Mouse (Mus musculus) forelimb bud, embryonic 11.5 days (tissue): ENCODE measurements at regions not wholly inside any gene's neighbourhood (a gene's known extent, or its start where the extent isn't known, plus 50 kb on each side); places are given as distances from the start of the nearest gene placed in this dataset.

Source experiments
- DNase-seq: peaks from one replicate; pipeline ENCODE4 v3.0.0-alpha.2; 2012; ENCODE audit warnings: low read depth, low spot score

- no peak for DNase-seq
These were observed 180.0 kb upstream of the Nlrp1b start for GRCm38 (mm10) chr11:71410582-71410981.

GRCm38 (mm10) chr11:71411958-71412357, 181.4 kb upstream of the Nlrp1b start:
- no peak for DNase-seq

GRCm38 (mm10) chr11:71414403-71415140, 184.0 kb upstream of the Nlrp1b start:
- DNase-seq, result no peak

- DNase-seq, result no peak
These were observed 184.9 kb upstream of the Nlrp1b start for GRCm38 (mm10) chr11:71415451-71415850.

- no peak for DNase-seq
These were observed 191.8 kb upstream of the Nlrp1b start for GRCm38 (mm10) chr11:71422291-71422840.

- DNase-seq, result no peak
These were observed 192.7 kb upstream of the Nlrp1b start for GRCm38 (mm10) chr11:71423242-71423641.

GRCm38 (mm10) chr11:71424879-71425278, 194.3 kb upstream of the Nlrp1b start:
- no peak for DNase-seq

GRCm38 (mm10) chr11:71429739-71430138, 199.2 kb upstream of the Nlrp1b start:
- no peak for DNase-seq

- no peak for DNase-seq
These were observed 203.7 kb upstream of the Nlrp1b start for GRCm38 (mm10) chr11:71434241-71434640.

GRCm38 (mm10) chr11:71434886-71435285, 204.4 kb upstream of the Nlrp1b start:
- DNase-seq, result no peak

GRCm38 (mm10) chr11:71435745-71436144, 205.2 kb upstream of the Nlrp1b start:
- DNase-seq, result no peak

GRCm38 (mm10) chr11:71436335-71436734, 205.8 kb upstream of the Nlrp1b start:
- DNase-seq, result no peak

- no peak for DNase-seq
These were observed 206.3 kb upstream of the Nlrp1b start for GRCm38 (mm10) chr11:71436801-71437200.

- peak; percentile 51 for DNase-seq
These were observed 209.3 kb upstream of the Nlrp1b start for GRCm38 (mm10) chr11:71439871-71440270.

- no peak for DNase-seq
These were observed 209.9 kb upstream of the Nlrp1b start for GRCm38 (mm10) chr11:71440392-71440791.

GRCm38 (mm10) chr11:71444056-71444455, 213.5 kb upstream of the Nlrp1b start:
- no peak for DNase-seq

- no peak for DNase-seq
These were observed 216.1 kb upstream of the Nlrp1b start for GRCm38 (mm10) chr11:71446641-71447040.

GRCm38 (mm10) chr11:71447841-71448745, 217.6 kb upstream of the Nlrp1b start:
- no peak for DNase-seq

- no peak for DNase-seq
These were observed 249.6 kb upstream of the Nlrp1b start for GRCm38 (mm10) chr11:71480094-71480493.

- DNase-seq, result no peak
These were observed 251.9 kb upstream of the Wscd1 start for GRCm38 (mm10) chr11:71497863-71498262.

GRCm38 (mm10) chr11:71498299-71498698, 251.4 kb upstream of the Wscd1 start:
- DNase-seq, result no peak

- no peak for DNase-seq
These were observed 247.6 kb upstream of the Wscd1 start for GRCm38 (mm10) chr11:71502156-71502555.
